Mouse (Mus musculus): ENCODE measurements around the gene Zan. TPM values are rescaled to one million over a fixed set of nuclear protein-coding genes. Genes with fewer than 3 reads are reported as not detected.

Gene Zan
- total and polyA plus RNA-seq, 3 experiments: 0.04 to 0.10 TPM; not detected in 1

DNA sequence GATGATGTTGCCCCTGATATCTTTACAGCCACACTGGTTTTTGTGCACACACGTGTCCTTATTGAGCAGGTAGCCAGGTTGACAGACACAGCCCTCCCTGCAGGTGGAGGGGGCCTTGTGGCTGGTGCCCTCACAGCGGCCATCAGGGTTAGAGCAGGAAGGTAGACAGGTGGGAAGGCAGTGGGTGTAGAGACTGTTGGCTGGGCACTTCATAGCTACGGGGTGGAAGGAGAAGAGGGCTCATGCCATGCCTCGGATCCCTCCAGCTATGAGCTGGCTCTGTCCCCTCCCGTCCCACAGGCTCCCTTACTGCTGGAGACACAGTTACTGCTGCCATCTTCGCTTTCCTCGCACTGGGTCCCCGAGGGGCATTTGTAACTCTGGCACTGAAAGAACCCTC, 85.2 kb downstream of the Zan start:
- Histone ChIP-seq H3K9me3 (replicated peaks; ENCODE audit: low read length) (peaks cover 2% of the 10 kb centered on the region), H3K4me2 (ENCODE audit: insufficient read depth, low read depth, poor library complexity, severe bottlenecking) (no peak overlapping the region), H3K27me3 (replicated peaks) (peaks cover 86% of the 10 kb centered on the region), H3K27ac (ENCODE audit: insufficient read depth, low read depth) (no peak overlapping the region), H3K4me1 (ENCODE audit: control insufficient read depth in 1 of 2, insufficient read depth in 2 of 2) (peaks cover 0 to 14% of the 10 kb centered on the region in 2 experiments; a peak in 3 of 4 replicates), H3K79me2 (replicated peaks; ENCODE audit: control insufficient read depth, extremely low read depth, insufficient read depth, poor library complexity, severe bottlenecking) (no peaks in the 10 kb centered on the region), H3K4me3 (replicated peaks in 1 of 3; ENCODE audit: low read depth in 2 of 3, low read length in 2 of 3, poor library complexity in 1 of 3) (no peak overlapping the region), H3K9ac (ENCODE audit: insufficient read depth, low read depth) (no peak overlapping the region), H3K36me3 (replicated peaks in 1 of 2; ENCODE audit: control insufficient read depth in 1 of 2, insufficient read depth in 1 of 2, low read length in 1 of 2) (no peaks in the 10 kb centered on the region)
- in situ Hi-C loops (cut with MboI; ENCODE audit: low pct_ligation_motif_present, low pct_unique_long_range_greater_than_20kb, low sequenced_read_pairs) (no loop called here), dilution Hi-C loops (cut with MboI; ENCODE audit: extremely low pct_ligation_motif_present, extremely low pct_unique_long_range_greater_than_20kb, low sequenced_read_pairs) (no loop called here)
- TF ChIP-seq POLR2A (IDR thresholded peaks at IDR 0.05; ENCODE audit: low read depth, low read length): no peak
- no peak for TF ChIP-seq E2F4 (IDR thresholded peaks at IDR 0.05; ENCODE audit: insufficient replicate concordance, low read depth, low read length)
- TF ChIP-seq TBP (conservative IDR thresholded peaks at IDR 0.05; ENCODE audit: low read depth, low read length): no peak
- TF ChIP-seq EP300 (IDR thresholded peaks at IDR 0.05; ENCODE audit: low read length): no peak
- no peak for TF ChIP-seq IRF4 (IDR thresholded peaks at IDR 0.05; ENCODE audit: low read depth, low read length)
- TF ChIP-seq SIN3A (IDR thresholded peaks at IDR 0.05; ENCODE audit: low read length): no peak
- no peak for TF ChIP-seq CTCF (conservative IDR thresholded peaks at IDR 0.05 in 1 of 2, IDR thresholded peaks at IDR 0.05 in 1 of 2; ENCODE audit: low read depth in 2 of 2, low read length in 2 of 2)
- no peak for TF ChIP-seq POLR2AphosphoS2 (IDR thresholded peaks at IDR 0.05; ENCODE audit: low read depth, low read length)
- no peak for TF ChIP-seq MAX (IDR thresholded peaks at IDR 0.05; ENCODE audit: low read length)
- no peak for TF ChIP-seq USF2 (conservative IDR thresholded peaks at IDR 0.05; ENCODE audit: low read depth, low read length)
- no peak for TF ChIP-seq JUND (conservative IDR thresholded peaks at IDR 0.05; ENCODE audit: low read depth, low read length)
- TF ChIP-seq UBTF (IDR thresholded peaks at IDR 0.05; ENCODE audit: low read depth, low read length): no peak
- TF ChIP-seq CHD2 (IDR thresholded peaks at IDR 0.05; ENCODE audit: low read length): no peak
- TF ChIP-seq RCOR1 (conservative IDR thresholded peaks at IDR 0.05; ENCODE audit: low read depth, low read length): no peak
- TF ChIP-seq PAX5 (IDR thresholded peaks at IDR 0.05; ENCODE audit: low read length): no peak
- TF ChIP-seq ZMIZ1 (IDR thresholded peaks at IDR 0.05; ENCODE audit: low read depth, low read length): no peak
- no peak for DNase-seq (ENCODE audit: extremely low read depth)

- no peak overlapping the region for H3K27ac ChIP-seq (ENCODE audit: insufficient read depth, low read depth)
- no peak for TF ChIP-seq RCOR1 (conservative IDR thresholded peaks at IDR 0.05; ENCODE audit: low read depth, low read length)
- TF ChIP-seq ETS1 (conservative IDR thresholded peaks at IDR 0.05; ENCODE audit: low read depth, low read length): no peak
- TF ChIP-seq POLR2A (IDR thresholded peaks at IDR 0.05; ENCODE audit: low read depth, low read length): no peak
- TF ChIP-seq MAFK (IDR thresholded peaks at IDR 0.05; ENCODE audit: insufficient replicate concordance, low read length): no peak
- TF ChIP-seq CHD1 (IDR thresholded peaks at IDR 0.05; ENCODE audit: low read depth, low read length): no peak
- no peak for TF ChIP-seq EP300 (IDR thresholded peaks at IDR 0.05; ENCODE audit: low read length)
- TF ChIP-seq ZNF384 (IDR thresholded peaks at IDR 0.05; ENCODE audit: low read depth, low read length): no peak
- TF ChIP-seq E2F4 (IDR thresholded peaks at IDR 0.05; ENCODE audit: insufficient replicate concordance, low read depth, low read length): no peak
- TF ChIP-seq KAT2A (IDR thresholded peaks at IDR 0.05; ENCODE audit: insufficient replicate concordance, low read length): no peak
- TF ChIP-seq SIN3A (IDR thresholded peaks at IDR 0.05; ENCODE audit: low read length): no peak
- no peak for TF ChIP-seq NRF1 (IDR thresholded peaks at IDR 0.05; ENCODE audit: low read depth, low read length)
- no peak for TF ChIP-seq PAX5 (IDR thresholded peaks at IDR 0.05; ENCODE audit: low read length)
- TF ChIP-seq SMC3 (IDR thresholded peaks at IDR 0.05; ENCODE audit: low read depth, low read length): no peak
- TF ChIP-seq NELFE (IDR thresholded peaks at IDR 0.05; ENCODE audit: low read depth, low read length): no peak
- no peak for TF ChIP-seq MEF2A (IDR thresholded peaks at IDR 0.05; ENCODE audit: borderline replicate concordance, low read depth, low read length)
- no peak for TF ChIP-seq GABPA (IDR thresholded peaks at IDR 0.05; ENCODE audit: insufficient replicate concordance, low read depth, low read length)
- no peak for TF ChIP-seq HCFC1 (IDR thresholded peaks at IDR 0.05; ENCODE audit: low read depth, low read length)
- no peak for TF ChIP-seq ELF1 (IDR thresholded peaks at IDR 0.05; ENCODE audit: low read depth, low read length)
- no peak for TF ChIP-seq UBTF (IDR thresholded peaks at IDR 0.05; ENCODE audit: low read depth, low read length)
- TF ChIP-seq ZKSCAN1 (IDR thresholded peaks at IDR 0.05; ENCODE audit: borderline replicate concordance, low read depth, low read length): no peak
- no peak for DNase-seq (ENCODE audit: extremely low read depth)
- no peak overlapping the region for H3K4me2 ChIP-seq (ENCODE audit: insufficient read depth, low read depth, poor library complexity, severe bottlenecking)
- no peak overlapping the region for H3K9ac ChIP-seq (ENCODE audit: insufficient read depth, low read depth)
- dilution Hi-C loops (cut with MboI; ENCODE audit: extremely low pct_ligation_motif_present, extremely low pct_unique_long_range_greater_than_20kb, low sequenced_read_pairs): no loop called here
- in situ Hi-C loops (cut with MboI; ENCODE audit: low pct_ligation_motif_present, low pct_unique_long_range_greater_than_20kb, low sequenced_read_pairs): no loop called here
- H3K4me1 ChIP-seq (ENCODE audit: control insufficient read depth in 1 of 2, insufficient read depth in 2 of 2): peaks cover 0 to 4% of the 10 kb centered on the region in 2 experiments; a peak in 2 of 4 replicates
- H3K79me2 ChIP-seq (replicated peaks; ENCODE audit: control insufficient read depth, extremely low read depth, insufficient read depth, poor library complexity, severe bottlenecking): no peaks in the 10 kb centered on the region
- H3K27me3 ChIP-seq (replicated peaks): peaks cover 76% of the 10 kb centered on the region
- H3K9me3 ChIP-seq (replicated peaks; ENCODE audit: low read length): peaks cover 2% of the 10 kb centered on the region
- no peaks in the 10 kb centered on the region for H3K36me3 ChIP-seq (replicated peaks in 1 of 2; ENCODE audit: control insufficient read depth in 1 of 2, insufficient read depth in 1 of 2, low read length in 1 of 2)
- no peak overlapping the region for H3K4me3 ChIP-seq (replicated peaks in 1 of 3; ENCODE audit: low read depth in 2 of 3, low read length in 2 of 3, poor library complexity in 1 of 3)
These were observed 90.2 kb downstream of the Zan start for GRCm38 (mm10) chr5:137386712-137387111.

All from CH12.LX (cell line).